Mouse (Mus musculus): Measurements from ENCODE around the gene Vsig10l. TPM values are rescaled to one million over a fixed set of nuclear protein-coding genes. Genes with fewer than 3 reads are reported as not detected.
A peak's percentile ranks its signal among the peaks of the same experiment; 100 is the strongest.

Gene Vsig10l
- 1.9 and 2.4 TPM in 2 replicates for polyA plus RNA-seq (2012; rRNA removed)

- H3K4me3 ChIP-seq (replicated peaks; ENCODE audit: insufficient read depth, low read depth, low read length): no peak within 1 kb of the TSS
- no peaks in the 10 kb centered on the region for H3K27me3 ChIP-seq (ENCODE audit: control insufficient read depth, insufficient read depth, low read length)
- DNase-seq: no peak
- peaks cover 5% of the 10 kb centered on the region; the same call in 1 of the 2 replicates for H3K4me1 ChIP-seq (ENCODE audit: control insufficient read depth, insufficient read depth, low read length)
- TF ChIP-seq POLR2A (IDR thresholded peaks at IDR 0.05; ENCODE audit: borderline replicate concordance, insufficient read depth, low read length): no peak
- TF ChIP-seq CTCF (IDR thresholded peaks at IDR 0.05; ENCODE audit: borderline replicate concordance, insufficient read depth, low read depth, low read length): no peak
- H3K27ac ChIP-seq (ENCODE audit: insufficient read depth, low read length): no peak within 1 kb of the TSS
- 61% methylated on average over 4 of the region's 4 CpGs for WGBS
Measured at GRCm38 (mm10) chr7:43462851-43463250, at the start of gene Vsig10l. Gene Vsig10l, plus strand, starts transcription at chr7:43463151.

GRCm38 (mm10) chr7:43417298-43417697, 45.7 kb upstream of the Vsig10l start:
- Histone ChIP-seq H3K27ac (ENCODE audit: insufficient read depth, low read length) (no peak overlapping the region), H3K4me1 (ENCODE audit: control insufficient read depth, insufficient read depth, low read length) (no peaks in the 10 kb centered on the region), H3K27me3 (ENCODE audit: control insufficient read depth, insufficient read depth, low read length) (no peaks in the 10 kb centered on the region), H3K4me3 (replicated peaks; ENCODE audit: insufficient read depth, low read depth, low read length) (no peak overlapping the region)
- DNase-seq: no peak
- no peak for TF ChIP-seq POLR2A (IDR thresholded peaks at IDR 0.05; ENCODE audit: borderline replicate concordance, insufficient read depth, low read length)
- TF ChIP-seq CTCF (IDR thresholded peaks at IDR 0.05; ENCODE audit: borderline replicate concordance, insufficient read depth, low read depth, low read length): no peak
- 87% methylated on average over 10 of the region's 10 CpGs for WGBS

- H3K27ac ChIP-seq (ENCODE audit: insufficient read depth, low read length): no peak overlapping the region
- TF ChIP-seq POLR2A (IDR thresholded peaks at IDR 0.05; ENCODE audit: borderline replicate concordance, insufficient read depth, low read length): no peak
- peak; percentile 95 for TF ChIP-seq CTCF (IDR thresholded peaks at IDR 0.05; ENCODE audit: borderline replicate concordance, insufficient read depth, low read depth, low read length)
- 13% methylated on average over 11 of the region's 11 CpGs for WGBS
- DNase-seq: peak; percentile 70 to 81
- no peaks in the 10 kb centered on the region for H3K27me3 ChIP-seq (ENCODE audit: control insufficient read depth, insufficient read depth, low read length)
- H3K4me1 ChIP-seq (ENCODE audit: control insufficient read depth, insufficient read depth, low read length): no peaks in the 10 kb centered on the region
- H3K4me3 ChIP-seq (replicated peaks; ENCODE audit: insufficient read depth, low read depth, low read length): no peak overlapping the region
Measured at GRCm38 (mm10) chr7:43422995-43423617, 39.8 kb upstream of the Vsig10l start.

GRCm38 (mm10) chr7:43423991-43424625, 38.8 kb upstream of the Vsig10l start:
- no peaks in the 10 kb centered on the region for H3K4me1 ChIP-seq (ENCODE audit: control insufficient read depth, insufficient read depth, low read length)
- H3K27me3 ChIP-seq (ENCODE audit: control insufficient read depth, insufficient read depth, low read length): no peaks in the 10 kb centered on the region
- H3K4me3 ChIP-seq (replicated peaks; ENCODE audit: insufficient read depth, low read depth, low read length): no peak overlapping the region
- WGBS: 66% methylated on average over 3 of the region's 3 CpGs
- DNase-seq: no peak
- no peak overlapping the region for H3K27ac ChIP-seq (ENCODE audit: insufficient read depth, low read length)
- TF ChIP-seq CTCF (IDR thresholded peaks at IDR 0.05; ENCODE audit: borderline replicate concordance, insufficient read depth, low read depth, low read length) (no peak), POLR2A (IDR thresholded peaks at IDR 0.05; ENCODE audit: borderline replicate concordance, insufficient read depth, low read length) (no peak)

GRCm38 (mm10) chr7:43427406-43427805, 35.5 kb upstream of the Vsig10l start, which contains the start of gene Lim2:
Gene Lim2, plus strand, starts transcription at chr7:43427670.
- no peak for DNase-seq
- no peaks in the 10 kb centered on the region for H3K27me3 ChIP-seq (ENCODE audit: control insufficient read depth, insufficient read depth, low read length)
- 75% methylated on average over 8 of the region's 8 CpGs for WGBS
- no peak within 1 kb of the TSS for H3K4me3 ChIP-seq (replicated peaks; ENCODE audit: insufficient read depth, low read depth, low read length)
- H3K27ac ChIP-seq (ENCODE audit: insufficient read depth, low read length): no peak within 1 kb of the TSS
- TF ChIP-seq POLR2A (IDR thresholded peaks at IDR 0.05; ENCODE audit: borderline replicate concordance, insufficient read depth, low read length): no peak
- no peak for TF ChIP-seq CTCF (IDR thresholded peaks at IDR 0.05; ENCODE audit: borderline replicate concordance, insufficient read depth, low read depth, low read length)
- H3K4me1 ChIP-seq (ENCODE audit: control insufficient read depth, insufficient read depth, low read length): no peaks in the 10 kb centered on the region

- no peak overlapping the region for H3K4me3 ChIP-seq (replicated peaks; ENCODE audit: insufficient read depth, low read depth, low read length)
- no peaks in the 10 kb centered on the region for H3K27me3 ChIP-seq (ENCODE audit: control insufficient read depth, insufficient read depth, low read length)
- H3K27ac ChIP-seq (ENCODE audit: insufficient read depth, low read length): no peak overlapping the region
- DNase-seq: no peak
- TF ChIP-seq POLR2A (IDR thresholded peaks at IDR 0.05; ENCODE audit: borderline replicate concordance, insufficient read depth, low read length): no peak
- no peak for TF ChIP-seq CTCF (IDR thresholded peaks at IDR 0.05; ENCODE audit: borderline replicate concordance, insufficient read depth, low read depth, low read length)
- 64% methylated on average over 4 of the region's 4 CpGs for WGBS
- H3K4me1 ChIP-seq (ENCODE audit: control insufficient read depth, insufficient read depth, low read length): no peaks in the 10 kb centered on the region
Measured at GRCm38 (mm10) chr7:43429500-43429899, 33.5 kb upstream of the Vsig10l start.

- no peak for DNase-seq
- TF ChIP-seq CTCF (IDR thresholded peaks at IDR 0.05; ENCODE audit: borderline replicate concordance, insufficient read depth, low read depth, low read length) (no peak), POLR2A (IDR thresholded peaks at IDR 0.05; ENCODE audit: borderline replicate concordance, insufficient read depth, low read length) (no peak)
- no peaks in the 10 kb centered on the region for H3K27me3 ChIP-seq (ENCODE audit: control insufficient read depth, insufficient read depth, low read length)
- H3K4me1 ChIP-seq (ENCODE audit: control insufficient read depth, insufficient read depth, low read length): no peaks in the 10 kb centered on the region
- no peak overlapping the region for H3K4me3 ChIP-seq (replicated peaks; ENCODE audit: insufficient read depth, low read depth, low read length)
- WGBS: 65% methylated on average over 4 of the region's 4 CpGs
- H3K27ac ChIP-seq (ENCODE audit: insufficient read depth, low read length): no peak overlapping the region
Measured at GRCm38 (mm10) chr7:43432891-43433290, 30.1 kb upstream of the Vsig10l start.

GRCm38 (mm10) chr7:43434676-43435075, 28.3 kb upstream of the Vsig10l start:
- DNase-seq: no peak
- Histone ChIP-seq H3K4me3 (replicated peaks; ENCODE audit: insufficient read depth, low read depth, low read length) (no peak overlapping the region), H3K27ac (ENCODE audit: insufficient read depth, low read length) (no peak overlapping the region), H3K27me3 (ENCODE audit: control insufficient read depth, insufficient read depth, low read length) (no peaks in the 10 kb centered on the region), H3K4me1 (ENCODE audit: control insufficient read depth, insufficient read depth, low read length) (no peaks in the 10 kb centered on the region)
- WGBS: 75% methylated on average over 5 of the region's 5 CpGs
- TF ChIP-seq CTCF (IDR thresholded peaks at IDR 0.05; ENCODE audit: borderline replicate concordance, insufficient read depth, low read depth, low read length) (no peak), POLR2A (IDR thresholded peaks at IDR 0.05; ENCODE audit: borderline replicate concordance, insufficient read depth, low read length) (no peak)

Measured in cerebellum, adult 2 months (tissue).